Comparison of ENCODE assay signal across 5 mouse cellular contexts in genomic region chr13:114987668-114988067, GRCm38 (mm10).
"Had no signal": no experiment of that assay in that cellular context is flagged by ENCODE, and none has a peak within 500 bp of the region (broad histone marks: within the 10 kb centered on the region; RNA-seq: fewer than 3 reads in every experiment).

No protein-coding gene starts in this region.

- H3K9ac ChIP-seq: limb, embryonic 13.5 days; liver, embryonic 14.5 days; midbrain, embryonic 12.5 days had no signal

- H3K4me3 ChIP-seq: limb, embryonic 13.5 days; midbrain, embryonic 12.5 days had no signal

- H3K27me3 ChIP-seq: limb, embryonic 13.5 days; midbrain, embryonic 12.5 days had no signal

- H3K36me3 ChIP-seq: limb, embryonic 13.5 days; midbrain, embryonic 12.5 days had no signal

- H3K9me3 ChIP-seq: limb, embryonic 13.5 days; midbrain, embryonic 12.5 days had no signal

- H3K4me2 ChIP-seq: limb, embryonic 13.5 days; midbrain, embryonic 12.5 days had no signal

- DNase-seq: left cerebral cortex, postnatal 4 days had no signal

- H3K27ac ChIP-seq: limb, embryonic 13.5 days; liver, embryonic 14.5 days; midbrain, embryonic 12.5 days; stomach, postnatal 0 days had no signal
